Mouse (Mus musculus): ENCODE measurements at regions not wholly inside any gene's neighbourhood (a gene's known extent, or its start where the extent isn't known, plus 50 kb on each side); places are given as distances from the start of the nearest gene placed in this dataset.

- DNase-seq (ENCODE audit: low spot score in 2 of 2) = no peak
Observed at GRCm38 (mm10) chr1:133549816-133550215, 60.3 kb downstream of the Snrpe start.

- DNase-seq (ENCODE audit: low spot score in 2 of 2) = no peak
Observed at GRCm38 (mm10) chr1:133548971-133549370, 61.1 kb downstream of the Snrpe start.

- DNase-seq (ENCODE audit: low spot score in 2 of 2) = no peak
Observed at GRCm38 (mm10) chr1:133547541-133547940, 62.5 kb downstream of the Snrpe start.

GRCm38 (mm10) chr1:133544996-133545395 is 65.1 kb downstream of the Snrpe start:
- DNase-seq (ENCODE audit: low spot score in 2 of 2) = no peak

GRCm38 (mm10) chr1:133543751-133544150 is 66.3 kb downstream of the Snrpe start:
- no peak for DNase-seq (ENCODE audit: low spot score in 2 of 2)

GRCm38 (mm10) chr1:133541996-133542775 is 67.9 kb downstream of the Snrpe start:
- no peak for DNase-seq (ENCODE audit: low spot score in 2 of 2)

- DNase-seq (ENCODE audit: low spot score in 2 of 2) = no peak
Observed at GRCm38 (mm10) chr1:133530698-133531097, 79.4 kb downstream of the Snrpe start.

GRCm38 (mm10) chr1:133529817-133530216 is 80.3 kb downstream of the Snrpe start:
- no peak for DNase-seq (ENCODE audit: low spot score in 2 of 2)

GRCm38 (mm10) chr1:133527651-133528385 is 82.3 kb downstream of the Snrpe start:
- no peak for DNase-seq (ENCODE audit: low spot score in 2 of 2)

GRCm38 (mm10) chr1:133522825-133523224 is 87.3 kb downstream of the Snrpe start:
- no peak for DNase-seq (ENCODE audit: low spot score in 2 of 2)

GRCm38 (mm10) chr1:133520652-133521051 is 89.4 kb downstream of the Snrpe start:
- DNase-seq (ENCODE audit: low spot score in 2 of 2) = no peak

- no peak for DNase-seq (ENCODE audit: low spot score in 2 of 2)
Observed at GRCm38 (mm10) chr1:133517020-133517419, 92.8 kb upstream of the Sox13 start.

GRCm38 (mm10) chr1:133504116-133504515 is 79.9 kb upstream of the Sox13 start:
- DNase-seq (ENCODE audit: low spot score in 2 of 2) = no peak

- peak in 1 of 2 experiments; percentile 8 for DNase-seq (ENCODE audit: low spot score in 2 of 2)
Observed at GRCm38 (mm10) chr1:133503336-133503735, 79.2 kb upstream of the Sox13 start.

- DNase-seq (ENCODE audit: low spot score in 2 of 2) = no peak
Observed at GRCm38 (mm10) chr1:133501016-133501415, 76.8 kb upstream of the Sox13 start.

GRCm38 (mm10) chr1:133492986-133493741 is 69.0 kb upstream of the Sox13 start:
- peak in 1 of 2 experiments; percentile 17 for DNase-seq (ENCODE audit: low spot score in 2 of 2)

GRCm38 (mm10) chr1:133492291-133492985 is 68.3 kb upstream of the Sox13 start:
- DNase-seq (ENCODE audit: low spot score in 2 of 2) = peak; percentile 46 to 50

- DNase-seq (ENCODE audit: low spot score in 2 of 2) = no peak
Observed at GRCm38 (mm10) chr1:133491857-133492290, 67.7 kb upstream of the Sox13 start.

- no peak for DNase-seq (ENCODE audit: low spot score in 2 of 2)
Observed at GRCm38 (mm10) chr1:133487171-133487901, 63.2 kb upstream of the Sox13 start.

GRCm38 (mm10) chr1:133486370-133486769 is 62.2 kb upstream of the Sox13 start:
- no peak for DNase-seq (ENCODE audit: low spot score in 2 of 2)

GRCm38 (mm10) chr1:133482891-133483290 is 58.7 kb upstream of the Sox13 start:
- DNase-seq (ENCODE audit: low spot score in 2 of 2) = no peak
